Mouse (Mus musculus): ENCODE data around the gene Lysmd3. TPM values are rescaled to one million over a fixed set of nuclear protein-coding genes. Genes with fewer than 3 reads are reported as not detected.
"Not testable (repeated sequence)": the region's sequence is repeated elsewhere in the genome, so short reads cannot be mapped to it uniquely, and the experiment has no call there.

Lysmd3 gene
- polyA plus RNA-seq, 1 experiment from 2014 or later: 27.7 TPM

GRCm38 (mm10) chr13:81640881-81641280 lies 16.6 kb upstream of the Lysmd3 start:
- Histone ChIP-seq H3K9me3 (ENCODE audit: control insufficient read depth, low read length) (no peaks in the 10 kb centered on the region), H3K9ac (ENCODE audit: low read length) (no peak overlapping the region), H3K36me3 (ENCODE audit: control insufficient read depth, insufficient read depth, low read length) (no peaks in the 10 kb centered on the region), H3K4me2 (ENCODE audit: low read depth, severe bottlenecking) (no peak overlapping the region), H3K4me3 (ENCODE audit: low read depth, low read length) (no peak overlapping the region), H3K4me1 (ENCODE audit: control insufficient read depth, insufficient read depth, low read length) (no peaks in the 10 kb centered on the region), H3K27ac (replicated peaks; ENCODE audit: low read depth, low read length) (no peak overlapping the region), H3K27me3 (ENCODE audit: control insufficient read depth, insufficient read depth, low read length) (no peaks in the 10 kb centered on the region)
- WGBS: 57% methylated on average over 6 of the region's 6 CpGs
- DNase-seq (ENCODE audit: low spot score) (no peak), ATAC-seq (ENCODE audit: insufficient number of reproducible peaks, low FRiP score, low TSS enrichment, low read depth) (0 out of 2 replicates have a peak, but pooled peaks have one; percentile 15)

GRCm38 (mm10) chr13:81641289-81642045 lies 16.0 kb upstream of the Lysmd3 start:
- ATAC-seq (ENCODE audit: insufficient number of reproducible peaks, low FRiP score, low TSS enrichment, low read depth): peak; percentile 63; the same call in 1 of the 2 replicates
- no peaks in the 10 kb centered on the region for H3K36me3 ChIP-seq (ENCODE audit: control insufficient read depth, insufficient read depth, low read length)
- no peaks in the 10 kb centered on the region for H3K27me3 ChIP-seq (ENCODE audit: control insufficient read depth, insufficient read depth, low read length)
- H3K27ac ChIP-seq (replicated peaks; ENCODE audit: low read depth, low read length): no peak overlapping the region
- DNase-seq (ENCODE audit: low spot score): peak; percentile 72
- H3K9me3 ChIP-seq (ENCODE audit: control insufficient read depth, low read length): no peaks in the 10 kb centered on the region
- H3K4me3 ChIP-seq (ENCODE audit: low read depth, low read length): no peak overlapping the region
- no peak overlapping the region for H3K9ac ChIP-seq (ENCODE audit: low read length)
- H3K4me2 ChIP-seq (ENCODE audit: low read depth, severe bottlenecking): no peak overlapping the region
- WGBS: 22% methylated on average over 8 of the region's 8 CpGs
- no peaks in the 10 kb centered on the region for H3K4me1 ChIP-seq (ENCODE audit: control insufficient read depth, insufficient read depth, low read length)

- H3K9ac ChIP-seq (ENCODE audit: low read length): no peak overlapping the region
- H3K27ac ChIP-seq (replicated peaks; ENCODE audit: low read depth, low read length): no peak overlapping the region
- WGBS: 64% methylated on average over 7 of the region's 7 CpGs
- H3K4me2 ChIP-seq (ENCODE audit: low read depth, severe bottlenecking): no peak overlapping the region
- H3K4me1 ChIP-seq (ENCODE audit: control insufficient read depth, insufficient read depth, low read length): no peaks in the 10 kb centered on the region
- H3K27me3 ChIP-seq (ENCODE audit: control insufficient read depth, insufficient read depth, low read length): no peaks in the 10 kb centered on the region
- H3K4me3 ChIP-seq (ENCODE audit: low read depth, low read length): no peak overlapping the region
- no peak for ATAC-seq (ENCODE audit: insufficient number of reproducible peaks, low FRiP score, low TSS enrichment, low read depth)
- no peaks in the 10 kb centered on the region for H3K36me3 ChIP-seq (ENCODE audit: control insufficient read depth, insufficient read depth, low read length)
- H3K9me3 ChIP-seq (ENCODE audit: control insufficient read depth, low read length): no peaks in the 10 kb centered on the region
- DNase-seq (ENCODE audit: low spot score): no peak
Measured at GRCm38 (mm10) chr13:81642491-81643149, 14.8 kb upstream of the Lysmd3 start.

GRCm38 (mm10) chr13:81644047-81644565 lies 13.4 kb upstream of the Lysmd3 start:
- WGBS: 91% methylated on average over 11 of the region's 11 CpGs
- ATAC-seq (ENCODE audit: insufficient number of reproducible peaks, low FRiP score, low TSS enrichment, low read depth) (no peak), DNase-seq (ENCODE audit: low spot score) (no peak)
- no peak overlapping the region for H3K27ac ChIP-seq (replicated peaks; ENCODE audit: low read depth, low read length)
- H3K9me3 ChIP-seq (ENCODE audit: control insufficient read depth, low read length): no peaks in the 10 kb centered on the region
- no peak overlapping the region for H3K4me2 ChIP-seq (ENCODE audit: low read depth, severe bottlenecking)
- H3K9ac ChIP-seq (ENCODE audit: low read length): no peak overlapping the region
- no peak overlapping the region for H3K4me3 ChIP-seq (ENCODE audit: low read depth, low read length)
- H3K27me3 ChIP-seq (ENCODE audit: control insufficient read depth, insufficient read depth, low read length): no peaks in the 10 kb centered on the region
- no peaks in the 10 kb centered on the region for H3K36me3 ChIP-seq (ENCODE audit: control insufficient read depth, insufficient read depth, low read length)
- H3K4me1 ChIP-seq (ENCODE audit: control insufficient read depth, insufficient read depth, low read length): no peaks in the 10 kb centered on the region

- Histone ChIP-seq H3K4me1 (ENCODE audit: control insufficient read depth, insufficient read depth, low read length) (no peaks in the 10 kb centered on the region), H3K27ac (replicated peaks; ENCODE audit: low read depth, low read length) (no peak overlapping the region), H3K4me3 (ENCODE audit: low read depth, low read length) (no peak overlapping the region), H3K9me3 (ENCODE audit: control insufficient read depth, low read length) (no peaks in the 10 kb centered on the region), H3K36me3 (ENCODE audit: control insufficient read depth, insufficient read depth, low read length) (no peaks in the 10 kb centered on the region), H3K4me2 (ENCODE audit: low read depth, severe bottlenecking) (no peak overlapping the region), H3K27me3 (ENCODE audit: control insufficient read depth, insufficient read depth, low read length) (no peaks in the 10 kb centered on the region), H3K9ac (ENCODE audit: low read length) (no peak overlapping the region)
- DNase-seq (ENCODE audit: low spot score) (no peak), ATAC-seq (ENCODE audit: insufficient number of reproducible peaks, low FRiP score, low TSS enrichment, low read depth) (no peak)
- 87% methylated on average over 6 of the region's 6 CpGs for WGBS
Measured at GRCm38 (mm10) chr13:81646348-81646747, 11.1 kb upstream of the Lysmd3 start.

GRCm38 (mm10) chr13:81650382-81650781 lies 7.1 kb upstream of the Lysmd3 start:
- H3K9me3 ChIP-seq (ENCODE audit: control insufficient read depth, low read length); H3K36me3 ChIP-seq (ENCODE audit: control insufficient read depth, insufficient read depth, low read length); H3K27ac ChIP-seq (replicated peaks; ENCODE audit: low read depth, low read length); DNase-seq (ENCODE audit: low spot score); H3K4me3 ChIP-seq (ENCODE audit: low read depth, low read length); H3K4me1 ChIP-seq (ENCODE audit: control insufficient read depth, insufficient read depth, low read length); H3K9ac ChIP-seq (ENCODE audit: low read length); H3K4me2 ChIP-seq (ENCODE audit: low read depth, severe bottlenecking); ATAC-seq (ENCODE audit: insufficient number of reproducible peaks, low FRiP score, low TSS enrichment, low read depth); H3K27me3 ChIP-seq (ENCODE audit: control insufficient read depth, insufficient read depth, low read length): not testable (repeated sequence)
- WGBS: 80% methylated on average over 5 of the region's 6 CpGs

- Histone ChIP-seq H3K4me3 (ENCODE audit: low read depth, low read length) (no peak overlapping the region), H3K9me3 (ENCODE audit: control insufficient read depth, low read length) (no peaks in the 10 kb centered on the region), H3K9ac (ENCODE audit: low read length) (no peak overlapping the region), H3K4me1 (ENCODE audit: control insufficient read depth, insufficient read depth, low read length) (peaks cover 5% of the 10 kb centered on the region), H3K4me2 (ENCODE audit: low read depth, severe bottlenecking) (no peak overlapping the region), H3K27me3 (ENCODE audit: control insufficient read depth, insufficient read depth, low read length) (no peaks in the 10 kb centered on the region), H3K36me3 (ENCODE audit: control insufficient read depth, insufficient read depth, low read length) (no peaks in the 10 kb centered on the region), H3K27ac (replicated peaks; ENCODE audit: low read depth, low read length) (no peak overlapping the region)
- ATAC-seq (ENCODE audit: insufficient number of reproducible peaks, low FRiP score, low TSS enrichment, low read depth): no peak
- no peak for DNase-seq (ENCODE audit: low spot score)
- 47% methylated on average over 14 of the region's 14 CpGs for WGBS
Measured at GRCm38 (mm10) chr13:81656091-81656850, 1.2 kb upstream of the Lysmd3 start.

GRCm38 (mm10) chr13:81657008-81657350 lies 484 bp upstream of the Lysmd3 start:
- peak overlapping the region; percentile 66 for H3K9ac ChIP-seq (ENCODE audit: low read length)
- 25% methylated on average over 5 of the region's 5 CpGs for WGBS
- ATAC-seq (ENCODE audit: insufficient number of reproducible peaks, low FRiP score, low TSS enrichment, low read depth): no peak; the same call in 1 of the 2 replicates

More at GRCm38 (mm10) chr13:81657008-81657350, 484 bp upstream of the Lysmd3 start:
- no peak for DNase-seq (ENCODE audit: low spot score)
- Histone ChIP-seq H3K9me3 (ENCODE audit: control insufficient read depth, low read length) (no peaks in the 10 kb centered on the region), H3K4me3 (ENCODE audit: low read depth, low read length) (peak overlapping the region; percentile 60), H3K4me1 (ENCODE audit: control insufficient read depth, insufficient read depth, low read length) (peaks cover 5% of the 10 kb centered on the region), H3K4me2 (ENCODE audit: low read depth, severe bottlenecking) (peak overlapping the region; percentile 47), H3K36me3 (ENCODE audit: control insufficient read depth, insufficient read depth, low read length) (no peaks in the 10 kb centered on the region), H3K27ac (replicated peaks; ENCODE audit: low read depth, low read length) (peak overlapping the region; percentile 58), H3K27me3 (ENCODE audit: control insufficient read depth, insufficient read depth, low read length) (no peaks in the 10 kb centered on the region)
